8 mouse cellular contexts compared by ENCODE assay signal in genomic region chr14:20694185-20694883, GRCm38 (mm10). TPM values are rescaled to one million over a fixed set of nuclear protein-coding genes. Genes with fewer than 3 reads are reported as not detected.
DNase-seq lines count a peak whose midpoint lies in the region; ATAC-seq and TF ChIP-seq lines count a peak whose summit lies in the region.

No protein-coding gene starts in this region.

- peak overlapping the region; percentile 93 for H3K9ac ChIP-seq in heart, embryonic 14.5 days (ENCODE audit: low read length)
- H3K9ac ChIP-seq in liver, embryonic 15.5 days, result peak overlapping the region; percentile 88

- H3K27ac ChIP-seq in bone marrow macrophage, adult 2 months (ENCODE audit: insufficient read depth, low read depth, low read length), result no peak overlapping the region
- H3K27ac ChIP-seq in heart, embryonic 14.5 days (replicated peaks in 1 of 2; ENCODE audit: control insufficient read depth in 1 of 2, insufficient read depth in 1 of 2, low read depth in 2 of 2, low read length in 2 of 2), result peak overlapping the region; percentile 82 to 96; a peak in 2 of 4 replicates
- H3K27ac ChIP-seq in liver, embryonic 15.5 days (replicated peaks), result peak overlapping the region; percentile 93

- intact Hi-C loops in left cerebral cortex, postnatal 36 days (cut with DNase I), result no loop called here
- intact Hi-C loops in left cerebral cortex, postnatal 10 days (cut with DNase I), result no loop called here

- no peaks in the 10 kb centered on the region for H3K9me3 ChIP-seq in heart, embryonic 14.5 days (ENCODE audit: control insufficient read depth, low read length)
- no peaks in the 10 kb centered on the region for H3K9me3 ChIP-seq in liver, embryonic 15.5 days (replicated peaks)

- 45% methylated on average over 13 of the region's 13 CpGs for WGBS in heart, embryonic 14.5 days
- 38% methylated on average over 13 of the region's 13 CpGs for WGBS in liver, embryonic 15.5 days (ENCODE audit: insufficient replicate concordance)

- ATAC-seq in heart, embryonic 14.5 days (ENCODE audit: insufficient number of reproducible peaks, insufficient read depth, low FRiP score, low read depth), result no peak
- ATAC-seq in liver, embryonic 15.5 days (ENCODE audit: insufficient read depth), result peak; percentile 9; the same call in 1 of the 2 replicates

- peaks cover 33% of the 10 kb centered on the region for H3K4me1 ChIP-seq in bone marrow macrophage, adult 2 months (ENCODE audit: control insufficient read depth, insufficient read depth, low read length)
- H3K4me1 ChIP-seq in heart, embryonic 14.5 days (ENCODE audit: control insufficient read depth in 2 of 2, insufficient read depth in 2 of 2, low read length in 2 of 2), result peaks cover 14 to 38% of the 10 kb centered on the region in 2 experiments
- H3K4me1 ChIP-seq in liver, embryonic 15.5 days (replicated peaks), result peaks cover 56% of the 10 kb centered on the region

- no peak for TF ChIP-seq CTCF in bone marrow macrophage, adult 2 months (IDR thresholded peaks at IDR 0.05; ENCODE audit: low read depth, low read length)

- no peak for TF ChIP-seq POLR2A in bone marrow macrophage, adult 2 months (IDR thresholded peaks at IDR 0.05; ENCODE audit: borderline replicate concordance, low read depth, low read length)

- peaks cover 70% of the 10 kb centered on the region for H3K36me3 ChIP-seq in heart, embryonic 14.5 days (ENCODE audit: control insufficient read depth, insufficient read depth, low read length)
- H3K36me3 ChIP-seq in liver, embryonic 15.5 days (replicated peaks), result peaks cover 59% of the 10 kb centered on the region

- peak overlapping the region; percentile 83 for H3K4me2 ChIP-seq in heart, embryonic 14.5 days (ENCODE audit: low read length)
- H3K4me2 ChIP-seq in liver, embryonic 15.5 days, result peak overlapping the region; percentile 89

- H3K27me3 ChIP-seq in heart, embryonic 14.5 days (ENCODE audit: control insufficient read depth, insufficient read depth, low read length), result no peaks in the 10 kb centered on the region
- H3K27me3 ChIP-seq in liver, embryonic 15.5 days, result no peaks in the 10 kb centered on the region

- DNase-seq in left cerebral cortex, postnatal 36 days (ENCODE audit: low spot score in 2 of 2), result peak; percentile 22 to 25
- no peak for DNase-seq in left cerebral cortex, postnatal 10 days (ENCODE audit: extremely low spot score in 1 of 2, low spot score in 2 of 2)
- DNase-seq in right cerebral cortex, postnatal 4 days, result no peak
- DNase-seq in embryo, embryonic 10.5 days (ENCODE audit: low spot score), result no peak
- no peak for DNase-seq in right cerebral cortex, postnatal 10 days (ENCODE audit: low spot score in 2 of 2)

- H3K4me3 ChIP-seq in bone marrow macrophage, adult 2 months (ENCODE audit: insufficient read depth, low read length), result peak overlapping the region; percentile 74
- H3K4me3 ChIP-seq in heart, embryonic 14.5 days (ENCODE audit: control insufficient read depth in 1 of 2, insufficient read depth in 1 of 2, low read depth in 1 of 2, low read length in 2 of 2), result peak overlapping the region; percentile 60 to 72
- peak overlapping the region; percentile 96 for H3K4me3 ChIP-seq in liver, embryonic 15.5 days (replicated peaks)

RNA-seq across cellular contexts. Expression of gene Fut11, which starts 0.4 kb away (rescaled TPM):
- total RNA-seq in left cerebral cortex, postnatal 36 days (2021), result 10 to 100 TPM; 16.7 to 18.7 TPM
- total RNA-seq in left cerebral cortex, postnatal 10 days (2021), result 10 to 100 TPM; 19.6 to 20.3 TPM
- polyA plus RNA-seq in bone marrow macrophage, adult 2 months (2012; ENCODE audit: insufficient read depth, insufficient read length, missing spikeins), result 18.5 and 19.0 TPM in 2 replicates
- 16.5 and 17.8 TPM in 2 replicates for polyA plus RNA-seq in heart, embryonic 14.5 days (2014; fragmentation: Nextera tagmentation; extraction: Ambion mirVana)
- 6.3 and 7.3 TPM in 2 replicates for polyA plus RNA-seq in liver, embryonic 15.5 days (2015; fragmentation: Nextera tagmentation; extraction: Ambion mirVana)

RNA-seq across cellular contexts. Expression of gene Chchd1, which starts 8.5 kb away (rescaled TPM):
- 10 to 100 TPM; 45.5 to 50.4 TPM for total RNA-seq in left cerebral cortex, postnatal 36 days (2021)
- total RNA-seq in left cerebral cortex, postnatal 10 days (2021), result 10 to 100 TPM; 61.3 to 67.0 TPM
- 70.7 and 91.5 TPM in 2 replicates for polyA plus RNA-seq in bone marrow macrophage, adult 2 months (2012; ENCODE audit: insufficient read depth, insufficient read length, missing spikeins)
- polyA plus RNA-seq in heart, embryonic 14.5 days (2014; fragmentation: Nextera tagmentation; extraction: Ambion mirVana), result 216 and 225 TPM in 2 replicates
- 70.8 and 89.3 TPM in 2 replicates for polyA plus RNA-seq in liver, embryonic 15.5 days (2015; fragmentation: Nextera tagmentation; extraction: Ambion mirVana)

RNA-seq across cellular contexts. Expression of gene Zswim8, which starts 13.0 kb away (rescaled TPM):
- 100 to 1,000 TPM; 131 to 196 TPM for total RNA-seq in left cerebral cortex, postnatal 36 days (2021)
- total RNA-seq in left cerebral cortex, postnatal 10 days (2021), result 100 to 1,000 TPM; 134 to 138 TPM
- polyA plus RNA-seq in bone marrow macrophage, adult 2 months (2012; ENCODE audit: insufficient read depth, insufficient read length, missing spikeins), result 85.9 and 94.2 TPM in 2 replicates
- 21.7 and 25.4 TPM in 2 replicates for polyA plus RNA-seq in heart, embryonic 14.5 days (2014; fragmentation: Nextera tagmentation; extraction: Ambion mirVana)
- 5.0 and 5.8 TPM in 2 replicates for polyA plus RNA-seq in liver, embryonic 15.5 days (2015; fragmentation: Nextera tagmentation; extraction: Ambion mirVana)

RNA-seq across cellular contexts. Expression of gene Sec24c, which starts 20.2 kb away (rescaled TPM):
- total RNA-seq in left cerebral cortex, postnatal 36 days (2021), result 100 to 1,000 TPM in 1 of 2 experiments, 10 to 100 TPM in 1; 94.0 to 126 TPM
- total RNA-seq in left cerebral cortex, postnatal 10 days (2021), result 100 to 1,000 TPM; 102 to 109 TPM
- 64.1 and 73.0 TPM in 2 replicates for polyA plus RNA-seq in bone marrow macrophage, adult 2 months (2012; ENCODE audit: insufficient read depth, insufficient read length, missing spikeins)
- polyA plus RNA-seq in heart, embryonic 14.5 days (2014; fragmentation: Nextera tagmentation; extraction: Ambion mirVana), result 69.2 and 75.7 TPM in 2 replicates
- 35.3 and 40.6 TPM in 2 replicates for polyA plus RNA-seq in liver, embryonic 15.5 days (2015; fragmentation: Nextera tagmentation; extraction: Ambion mirVana)

RNA-seq across cellular contexts. Expression of gene Synpo2l, which starts 26.2 kb away (rescaled TPM):
- under 1 TPM; 0.27 to 0.34 TPM for total RNA-seq in left cerebral cortex, postnatal 36 days (2021)
- total RNA-seq in left cerebral cortex, postnatal 10 days (2021), result under 1 TPM; 0.36 to 0.73 TPM
- polyA plus RNA-seq in bone marrow macrophage, adult 2 months (2012; ENCODE audit: insufficient read depth, insufficient read length, missing spikeins), result not detected in 2 replicates
- polyA plus RNA-seq in heart, embryonic 14.5 days (2014; fragmentation: Nextera tagmentation; extraction: Ambion mirVana), result 153 and 172 TPM in 2 replicates
- polyA plus RNA-seq in liver, embryonic 15.5 days (2015; fragmentation: Nextera tagmentation; extraction: Ambion mirVana), result 0.68 and 1.3 TPM in 2 replicates

Comparison
In these comparisons a context has a peak if more than half of its experiments do, and no peak if none do; other contexts are left out.
1. DNase-seq: peak in left cerebral cortex, postnatal 36 days (2 of 2); none in left cerebral cortex, postnatal 10 days (0 of 2), right cerebral cortex, postnatal 4 days (single experiment), embryo, embryonic 10.5 days (single experiment) and right cerebral cortex, postnatal 10 days (0 of 2).
2. Peak in every context shown above with its lines, with median percentiles within 50 percentile points of each other: H3K4me3 ChIP-seq.